Mouse (Mus musculus): ENCODE data around the gene Smyd5. TPM values are rescaled to one million over a fixed set of nuclear protein-coding genes. Genes with fewer than 3 reads are reported as not detected.

Smyd5 gene
- polyA plus RNA-seq (2014; fragmentation: Illumina TruSeq; extraction: RNeasy Lipid Tissue Mini Kit (QIAGEN cat#74804); ENCODE audit: low read depth, low replicate concordance) = 2.9 TPM

DNA sequence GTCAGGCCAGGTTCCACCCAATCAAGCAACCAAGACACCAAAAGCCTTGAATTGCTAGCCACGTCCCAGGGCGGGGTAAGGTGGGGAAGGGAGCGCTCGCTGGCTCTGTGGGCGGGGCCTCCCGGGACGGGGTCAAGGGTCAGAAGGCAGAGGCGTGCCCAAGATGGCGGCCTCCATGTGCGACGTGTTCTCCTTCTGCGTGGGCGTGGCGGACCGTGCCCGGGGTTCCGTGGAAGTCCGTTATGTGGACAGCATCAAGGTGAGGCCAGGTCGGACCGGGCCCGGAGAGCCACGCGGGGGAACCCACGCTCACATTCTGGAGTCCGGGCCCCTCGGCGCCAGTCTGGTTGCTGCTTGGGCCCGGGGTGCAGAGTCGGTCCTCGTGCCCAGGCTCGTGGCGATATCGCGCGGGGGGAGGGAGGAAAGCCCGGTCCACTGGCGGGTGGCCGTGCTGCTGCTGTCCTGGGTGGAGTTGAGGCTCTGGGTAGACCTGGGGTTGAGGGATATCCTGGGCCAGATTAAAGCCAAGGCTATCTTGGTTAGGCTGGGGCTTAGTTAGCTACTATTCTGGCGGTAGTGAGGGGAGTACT, at the start of gene Smyd5:
Gene Smyd5, plus strand, starts transcription at position 148 of the 590 bp plus-strand sequence.

GRCm38 (mm10) chr6:85423836-85424379, 7.9 kb upstream of the Smyd5 start, which contains the start of gene Noto:
Gene Noto (plus strand): TSS chr6:85423886.

GRCm38 (mm10) chr6:85450697-85451663, 19.2 kb downstream of the Smyd5 start, which contains the start of gene Cct7:
Gene Cct7 (plus strand): TSS chr6:85451514.

GRCm38 (mm10) chr6:85451664-85452410, 20.0 kb downstream of the Smyd5 start, which contains the start of gene Pradc1:
Gene Pradc1 (minus strand): TSS chr6:85451970.

Other genes with a start within 250 kb of the Smyd5 start
- gene Emx1, start 244.6 kb upstream of the Smyd5 start, polyA plus RNA-seq (2014; fragmentation: Illumina TruSeq; extraction: RNeasy Lipid Tissue Mini Kit (QIAGEN cat#74804); ENCODE audit: low read depth, low replicate concordance) = not detected
- 8.2 TPM for gene Sfxn5, start 98.6 kb upstream of the Smyd5 start, polyA plus RNA-seq (2014; fragmentation: Illumina TruSeq; extraction: RNeasy Lipid Tissue Mini Kit (QIAGEN cat#74804); ENCODE audit: low read depth, low replicate concordance)
- gene Rab11fip5, start 57.4 kb upstream of the Smyd5 start, polyA plus RNA-seq (2014; fragmentation: Illumina TruSeq; extraction: RNeasy Lipid Tissue Mini Kit (QIAGEN cat#74804); ENCODE audit: low read depth, low replicate concordance) = 0.11 TPM
- not detected for gene Noto, start 8.1 kb upstream of the Smyd5 start, polyA plus RNA-seq (2014; fragmentation: Illumina TruSeq; extraction: RNeasy Lipid Tissue Mini Kit (QIAGEN cat#74804); ENCODE audit: low read depth, low replicate concordance)
- 59.6 TPM for gene Cct7, start 19.5 kb downstream of the Smyd5 start, polyA plus RNA-seq (2014; fragmentation: Illumina TruSeq; extraction: RNeasy Lipid Tissue Mini Kit (QIAGEN cat#74804); ENCODE audit: low read depth, low replicate concordance)
- gene Pradc1, start 20.0 kb downstream of the Smyd5 start, polyA plus RNA-seq (2014; fragmentation: Illumina TruSeq; extraction: RNeasy Lipid Tissue Mini Kit (QIAGEN cat#74804); ENCODE audit: low read depth, low replicate concordance) = 2.7 TPM
- gene Fbxo41, start 71.0 kb downstream of the Smyd5 start, polyA plus RNA-seq (2014; fragmentation: Illumina TruSeq; extraction: RNeasy Lipid Tissue Mini Kit (QIAGEN cat#74804); ENCODE audit: low read depth, low replicate concordance) = not detected
- not detected for gene Egr4, start 81.6 kb downstream of the Smyd5 start, polyA plus RNA-seq (2014; fragmentation: Illumina TruSeq; extraction: RNeasy Lipid Tissue Mini Kit (QIAGEN cat#74804); ENCODE audit: low read depth, low replicate concordance)
- gene Alms1, start 155.5 kb downstream of the Smyd5 start, polyA plus RNA-seq (2014; fragmentation: Illumina TruSeq; extraction: RNeasy Lipid Tissue Mini Kit (QIAGEN cat#74804); ENCODE audit: low read depth, low replicate concordance) = 1.2 TPM